Mouse (Mus musculus): Measurements from ENCODE around the gene Fadd. TPM values are rescaled to one million over a fixed set of nuclear protein-coding genes. Genes with fewer than 3 reads are reported as not detected.

The Fadd gene
- total RNA-seq (2017): 2.9 and 3.8 TPM in 2 replicates

DNA sequence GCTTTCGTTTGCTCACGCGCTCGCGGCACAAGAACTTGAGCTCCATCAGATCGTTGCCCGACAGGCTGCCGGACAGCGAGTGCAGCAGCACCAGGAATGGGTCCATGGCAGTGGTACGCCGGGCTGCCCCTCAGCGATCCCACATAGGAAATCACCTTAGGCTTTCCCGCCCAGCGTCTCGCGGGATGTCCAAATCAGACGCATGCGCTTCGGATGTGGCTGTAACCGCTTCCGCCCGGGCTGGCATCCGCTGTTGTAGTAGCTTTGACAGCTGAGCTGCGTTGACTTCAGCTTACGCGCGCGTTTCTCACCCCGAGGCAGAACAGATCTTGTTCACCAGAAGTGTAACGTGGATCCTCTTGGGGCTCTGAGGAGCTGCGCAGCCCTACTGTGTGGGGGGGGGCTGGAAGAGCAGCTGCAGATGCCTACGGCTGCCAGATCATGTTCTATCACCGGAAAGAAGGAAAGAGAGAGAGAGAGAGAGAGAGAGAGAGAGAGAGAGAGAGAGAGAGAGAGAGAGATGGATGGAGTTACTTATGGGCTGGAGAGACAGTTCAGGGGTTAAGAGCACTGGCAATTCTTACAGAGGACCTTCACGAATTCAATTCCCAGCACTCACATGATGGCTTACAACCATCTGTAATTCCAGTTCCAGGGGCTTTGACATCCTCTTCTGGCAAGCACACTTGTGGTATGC, at the start of gene Fadd:
Gene Fadd, minus strand, starts transcription at position 180 of the 697 bp plus-strand sequence.
- peak; percentile 70 for ATAC-seq (ENCODE audit: extremely low read depth, insufficient number of reproducible peaks, low FRiP score, poor library complexity, severe bottlenecking)

DNA sequence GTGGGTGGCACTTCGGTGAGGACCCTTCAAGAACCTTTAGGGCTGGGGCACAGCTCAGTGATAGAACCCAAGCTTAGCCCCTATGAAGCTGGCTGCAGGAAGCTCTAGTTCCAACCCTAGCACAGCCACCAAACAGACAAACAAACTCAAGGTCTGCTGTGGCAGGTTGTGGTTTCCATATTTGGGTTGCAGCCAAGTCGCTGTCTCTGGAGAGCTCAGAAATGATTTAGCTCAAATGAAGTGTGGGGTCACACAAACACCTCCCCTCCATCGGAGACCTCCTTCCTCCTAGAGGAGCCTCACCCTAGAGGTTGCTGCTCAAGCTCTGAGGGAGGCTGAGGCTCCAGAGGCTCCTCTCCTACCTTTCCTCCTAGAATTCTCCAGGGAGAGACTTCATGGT, 48.4 kb upstream of the Fadd start:
- ATAC-seq (ENCODE audit: extremely low read depth, insufficient number of reproducible peaks, low FRiP score, poor library complexity, severe bottlenecking): no peak

DNA sequence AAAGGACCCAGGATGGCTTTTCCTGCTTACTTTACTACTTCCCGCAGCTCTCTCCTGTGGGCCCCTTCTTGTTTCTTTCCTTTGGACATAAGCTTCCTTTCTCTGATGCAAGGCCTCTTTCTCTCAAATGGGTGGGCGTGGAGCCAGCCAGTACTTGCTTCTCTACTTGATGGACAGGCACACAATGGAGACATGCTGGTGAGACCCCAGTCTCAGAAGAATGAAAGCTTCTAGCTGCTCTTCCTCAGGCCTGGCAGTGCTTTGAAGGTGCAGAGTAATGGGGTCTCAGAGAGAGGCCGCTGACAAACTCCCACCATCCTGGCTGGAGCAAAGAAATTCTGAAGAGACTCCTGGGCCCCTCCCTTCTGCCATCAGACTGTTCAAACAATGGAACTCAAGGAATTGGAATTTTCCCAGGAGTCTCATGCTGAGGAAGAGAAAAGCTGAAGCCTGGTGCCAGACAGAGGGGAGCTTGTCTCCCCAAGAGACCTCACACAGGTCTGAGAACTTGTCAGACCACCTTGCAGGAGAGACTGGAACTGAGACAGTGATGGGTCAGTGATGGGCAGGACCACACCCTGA, 46.2 kb upstream of the Fadd start:
- no peak for ATAC-seq (ENCODE audit: extremely low read depth, insufficient number of reproducible peaks, low FRiP score, poor library complexity, severe bottlenecking)

DNA sequence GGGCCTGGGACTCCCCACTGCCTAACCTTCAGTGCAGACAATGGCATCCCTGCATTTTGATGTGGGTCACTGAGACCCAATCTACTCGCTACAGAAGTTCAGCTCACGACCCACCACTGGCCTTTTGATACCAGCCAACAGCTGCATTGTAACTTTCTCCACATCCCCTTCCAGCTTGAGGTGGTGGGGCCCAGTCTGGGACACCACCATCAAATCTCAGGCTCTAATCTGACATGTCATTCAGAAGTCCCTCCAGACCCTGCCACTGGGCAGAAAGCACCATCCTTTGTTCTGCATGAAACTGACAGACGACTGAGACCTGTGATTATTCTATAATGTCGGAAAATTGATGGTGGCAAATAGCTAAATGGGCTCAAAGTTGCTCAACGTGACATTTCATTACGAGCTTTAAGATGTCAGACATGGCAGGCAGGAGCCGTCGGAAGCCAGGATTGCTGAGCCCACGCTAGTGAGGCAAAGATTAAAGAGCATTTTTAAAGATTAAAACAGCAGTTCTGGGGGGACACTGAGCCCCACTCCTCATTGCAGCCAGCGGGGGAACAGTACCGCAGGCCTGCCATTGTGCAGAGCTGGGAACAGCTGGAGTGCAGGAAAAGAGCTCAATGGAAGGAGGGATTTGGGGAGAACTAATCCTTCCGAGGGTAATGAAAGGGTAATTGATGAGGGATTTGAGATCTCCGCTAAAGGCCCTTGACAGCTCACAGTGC, 45.5 kb upstream of the Fadd start:
- ATAC-seq (ENCODE audit: extremely low read depth, insufficient number of reproducible peaks, low FRiP score, poor library complexity, severe bottlenecking): no peak

DNA sequence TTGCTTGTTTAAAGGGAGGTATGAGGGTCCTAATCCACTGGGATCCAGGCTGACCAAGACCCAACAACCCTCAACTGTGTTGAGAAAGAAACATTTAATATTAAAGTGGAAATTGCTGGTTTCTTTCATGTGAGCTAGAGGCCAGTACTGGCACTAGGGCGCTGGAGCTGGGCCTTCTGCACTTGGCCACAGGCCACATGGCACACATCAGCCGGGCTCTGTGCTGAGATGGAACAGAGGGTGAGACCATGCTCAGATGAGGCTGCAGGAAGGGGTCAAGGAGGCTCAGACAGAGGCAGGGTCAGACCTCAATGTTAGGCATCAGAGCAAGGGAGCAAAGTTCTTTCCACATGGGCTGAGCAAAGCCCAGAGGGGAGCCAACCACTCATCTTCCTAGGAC, 43.8 kb upstream of the Fadd start:
- no peak for ATAC-seq (ENCODE audit: extremely low read depth, insufficient number of reproducible peaks, low FRiP score, poor library complexity, severe bottlenecking)

DNA sequence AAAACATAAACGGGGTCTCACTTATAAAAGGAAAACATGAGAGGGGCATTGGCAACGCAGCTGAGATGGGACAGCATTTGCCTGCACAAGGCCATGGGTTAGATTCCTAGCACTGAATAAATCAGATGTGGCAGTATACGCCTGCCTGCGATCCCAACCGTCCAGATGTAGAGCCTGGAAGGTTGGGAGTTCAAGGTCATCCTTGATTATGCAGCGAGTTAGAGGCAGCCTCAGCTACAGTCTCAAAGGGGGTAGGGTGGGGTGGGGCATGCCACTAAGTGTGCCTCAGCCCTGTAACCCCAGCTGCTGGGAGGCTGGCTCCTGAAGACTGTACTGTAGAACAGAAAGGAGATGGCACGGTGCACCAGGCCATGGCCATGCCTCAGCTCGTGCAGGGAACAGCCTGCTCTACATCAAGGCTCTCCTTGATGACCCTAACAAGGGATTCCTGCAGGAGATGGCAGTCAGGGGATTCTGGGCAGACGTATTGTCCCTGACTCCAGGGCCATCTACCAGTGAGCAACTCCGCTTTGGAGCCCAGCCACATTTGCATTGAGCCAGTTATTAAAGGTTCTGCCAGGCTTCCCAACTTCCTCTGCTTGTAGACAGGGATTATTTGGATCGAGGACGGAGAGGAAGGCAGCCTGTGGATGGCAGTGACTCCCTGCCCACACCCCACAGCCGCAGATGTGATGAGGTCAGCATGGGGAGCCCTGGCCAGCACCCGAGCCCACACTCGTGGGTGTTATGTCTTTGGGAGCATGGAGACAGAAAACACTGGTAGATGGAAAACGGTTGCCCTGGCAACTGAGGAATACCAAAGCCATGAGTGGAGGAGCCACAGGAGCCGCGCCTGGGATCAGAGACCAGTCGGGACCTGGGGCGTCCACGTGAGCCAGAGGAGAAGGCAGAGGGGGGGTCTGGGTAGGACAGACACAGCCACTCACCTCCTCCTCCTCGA, 38.7 kb upstream of the Fadd start:
- ATAC-seq (ENCODE audit: extremely low read depth, insufficient number of reproducible peaks, low FRiP score, poor library complexity, severe bottlenecking): no peak

DNA sequence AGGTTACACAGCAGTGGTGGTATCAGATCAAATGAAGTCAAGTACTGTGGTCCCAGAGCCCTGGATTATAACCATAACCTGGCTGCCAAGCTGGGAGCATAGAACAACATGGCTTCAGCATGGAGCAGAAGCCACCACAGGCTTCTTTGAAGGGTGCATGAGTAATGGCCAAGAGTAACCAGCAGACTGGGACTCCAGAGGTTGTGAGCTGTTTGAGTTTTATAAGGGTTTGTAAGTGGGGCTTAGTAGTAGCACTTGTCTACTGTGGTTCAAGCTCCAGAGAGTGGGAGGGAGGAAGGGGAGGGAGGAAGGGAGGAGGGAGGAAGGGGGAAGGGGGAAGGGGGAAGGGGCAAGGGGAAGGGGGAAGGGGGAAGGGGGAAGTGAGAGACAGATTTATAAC, 38.1 kb upstream of the Fadd start:
- no peak for ATAC-seq (ENCODE audit: extremely low read depth, insufficient number of reproducible peaks, low FRiP score, poor library complexity, severe bottlenecking)

DNA sequence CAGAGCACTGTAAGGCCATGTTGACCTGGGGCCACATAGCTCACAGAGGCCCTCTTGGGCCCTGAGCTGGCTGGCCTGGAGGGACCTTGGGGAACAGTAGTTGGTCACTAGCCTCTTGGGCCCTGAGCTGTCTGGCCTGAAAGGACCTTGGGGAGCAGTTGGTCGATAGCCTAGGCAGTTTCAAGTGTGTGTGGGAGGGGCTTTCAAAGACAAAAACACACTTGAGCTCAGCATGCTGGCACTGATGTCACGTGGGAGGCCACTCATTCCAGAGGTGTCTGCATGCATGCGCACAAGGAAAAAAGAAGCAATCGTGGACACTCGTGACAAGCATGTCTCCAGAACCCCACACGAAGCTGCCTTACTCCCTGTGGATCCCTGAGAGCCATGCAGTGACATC, 33.1 kb upstream of the Fadd start:
- ATAC-seq (ENCODE audit: extremely low read depth, insufficient number of reproducible peaks, low FRiP score, poor library complexity, severe bottlenecking): no peak

DNA sequence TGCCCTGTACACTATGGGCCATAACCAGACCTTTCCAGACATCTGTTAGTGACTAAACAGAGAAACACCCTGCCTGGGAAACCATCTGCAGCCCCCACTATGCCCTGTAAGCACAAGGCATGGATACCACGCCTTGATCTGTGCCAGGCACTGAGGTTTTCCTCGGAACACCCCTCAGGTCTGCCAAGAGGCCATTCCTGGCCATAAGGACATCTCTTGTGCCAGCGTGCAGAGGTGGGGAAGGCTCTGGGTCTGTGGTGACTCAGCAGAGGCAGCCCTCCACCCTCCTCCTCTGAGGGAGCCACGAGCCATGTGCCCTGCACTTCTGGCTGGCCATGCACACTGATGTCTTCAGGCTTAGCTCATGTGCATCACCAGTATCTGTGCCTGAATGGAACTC, 30.6 kb upstream of the Fadd start:
- no peak for ATAC-seq (ENCODE audit: extremely low read depth, insufficient number of reproducible peaks, low FRiP score, poor library complexity, severe bottlenecking)

DNA sequence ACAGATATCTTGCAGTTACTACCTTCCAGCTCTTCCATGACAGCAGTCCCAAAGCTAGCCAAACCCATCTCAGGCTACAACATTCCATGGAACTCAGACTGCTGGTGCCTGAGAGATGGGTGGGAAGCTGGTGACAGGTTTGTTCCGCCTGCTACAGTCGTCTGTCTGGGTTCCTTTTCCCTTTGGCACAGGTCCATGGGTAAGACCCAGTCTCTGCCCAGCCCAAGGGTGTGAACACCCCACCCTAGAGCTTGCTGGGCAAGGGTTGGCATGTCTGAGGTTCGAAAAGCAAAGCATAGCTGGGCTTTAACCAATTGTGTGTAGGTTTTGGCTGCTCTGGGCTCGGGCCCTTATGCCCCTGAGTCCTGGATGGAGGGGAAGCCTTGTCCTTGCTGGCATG, 30.1 kb upstream of the Fadd start:
- ATAC-seq (ENCODE audit: extremely low read depth, insufficient number of reproducible peaks, low FRiP score, poor library complexity, severe bottlenecking): no peak

DNA sequence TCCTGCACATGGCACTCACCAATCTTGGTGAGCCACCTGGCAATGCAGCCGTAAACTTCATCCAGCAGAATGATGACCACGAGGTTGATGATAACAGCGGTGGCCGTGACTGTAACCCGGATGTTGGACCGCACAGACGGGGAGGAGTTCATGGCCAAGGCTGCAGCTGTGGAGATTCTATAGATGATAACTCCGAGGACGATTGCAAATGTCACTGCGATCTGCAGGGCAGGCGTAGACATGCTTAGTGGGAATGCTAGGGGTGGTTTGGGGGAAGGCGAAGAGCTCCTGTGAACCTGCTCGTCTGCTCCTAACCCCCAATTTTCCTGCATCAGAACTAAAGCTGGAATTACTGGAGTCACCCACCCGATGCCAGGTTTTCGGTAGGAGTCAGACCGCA, 29.3 kb upstream of the Fadd start:
- no peak for ATAC-seq (ENCODE audit: extremely low read depth, insufficient number of reproducible peaks, low FRiP score, poor library complexity, severe bottlenecking)

DNA sequence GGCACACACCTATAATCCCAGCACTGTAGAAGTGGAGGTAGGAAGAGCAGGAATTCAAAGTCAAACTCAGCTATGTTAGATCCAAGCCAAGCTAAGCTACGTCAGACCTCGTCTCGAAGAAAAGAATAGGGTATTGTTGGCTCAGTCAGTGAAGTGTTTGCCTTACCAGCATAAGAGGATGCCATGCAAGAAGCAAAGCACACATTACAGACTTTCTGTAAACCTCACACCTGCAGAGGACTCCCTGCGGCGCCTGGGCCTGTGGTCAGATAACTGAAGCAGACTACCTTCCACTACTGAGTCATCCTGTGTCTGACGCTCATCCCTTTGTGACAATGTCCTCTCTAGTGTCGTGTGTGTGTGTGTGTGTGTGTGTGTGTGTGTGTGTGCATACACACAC, 27.3 kb upstream of the Fadd start:
- ATAC-seq (ENCODE audit: extremely low read depth, insufficient number of reproducible peaks, low FRiP score, poor library complexity, severe bottlenecking): no peak

DNA sequence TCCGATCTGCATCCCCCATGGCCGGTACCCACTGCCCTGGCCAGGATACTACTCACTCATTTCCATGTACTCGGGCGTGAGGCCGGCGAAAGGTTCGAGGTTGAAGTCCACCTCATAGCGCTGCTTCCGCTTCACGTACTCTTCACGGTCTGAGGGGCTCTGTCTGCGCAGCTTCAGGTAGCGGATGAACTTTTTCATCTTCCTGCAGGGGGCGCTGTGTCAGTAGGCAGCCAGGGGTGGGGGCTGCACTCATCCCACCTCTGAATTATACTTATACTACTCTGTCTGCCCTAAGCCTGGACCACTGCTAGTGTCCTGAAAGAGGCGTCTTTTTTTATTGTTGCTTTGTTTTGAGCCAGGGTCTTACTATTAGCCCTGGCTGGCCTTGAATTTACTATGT, 25.6 kb upstream of the Fadd start:
- ATAC-seq (ENCODE audit: extremely low read depth, insufficient number of reproducible peaks, low FRiP score, poor library complexity, severe bottlenecking): no peak

DNA sequence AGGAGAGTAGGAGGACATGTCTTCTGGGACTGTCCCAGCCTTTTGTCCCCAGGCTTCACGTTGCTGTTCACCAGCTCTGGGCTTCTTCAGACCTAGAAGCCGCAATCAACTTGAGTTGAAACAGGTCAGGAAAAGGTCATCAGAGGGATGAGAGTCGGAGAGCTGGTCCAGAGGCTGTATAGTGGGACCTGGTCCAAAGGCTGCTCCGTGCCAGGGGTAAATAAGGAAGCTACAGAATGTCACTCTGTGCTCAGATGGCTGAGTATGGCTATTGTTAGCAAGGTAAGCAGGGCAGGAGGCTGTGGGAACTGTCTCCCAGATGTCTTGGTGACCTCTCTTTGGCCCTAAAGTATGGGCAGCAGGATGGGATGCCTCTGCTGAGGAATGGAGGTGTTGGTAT, 22.5 kb upstream of the Fadd start:
- no peak for ATAC-seq (ENCODE audit: extremely low read depth, insufficient number of reproducible peaks, low FRiP score, poor library complexity, severe bottlenecking)

DNA sequence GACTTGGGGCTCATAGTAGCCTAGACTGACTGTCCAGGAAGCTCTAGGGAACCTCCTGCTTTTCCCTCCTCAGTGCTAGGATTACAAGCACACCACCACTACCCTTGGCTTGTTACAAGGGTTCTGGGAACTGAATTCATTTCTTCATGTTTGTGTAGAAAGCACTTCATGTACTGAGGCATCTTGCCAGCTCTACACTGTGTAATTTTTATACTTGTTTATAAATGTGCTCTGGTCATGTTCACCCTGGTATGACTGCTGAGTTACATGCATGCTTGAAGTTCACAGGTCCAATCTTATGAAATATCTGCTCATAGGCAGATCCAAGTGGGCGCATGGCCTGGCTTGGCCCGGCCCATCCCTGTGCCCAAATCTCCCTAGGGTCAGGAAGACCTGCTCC, 22.0 kb upstream of the Fadd start:
- no peak for ATAC-seq (ENCODE audit: extremely low read depth, insufficient number of reproducible peaks, low FRiP score, poor library complexity, severe bottlenecking)

DNA sequence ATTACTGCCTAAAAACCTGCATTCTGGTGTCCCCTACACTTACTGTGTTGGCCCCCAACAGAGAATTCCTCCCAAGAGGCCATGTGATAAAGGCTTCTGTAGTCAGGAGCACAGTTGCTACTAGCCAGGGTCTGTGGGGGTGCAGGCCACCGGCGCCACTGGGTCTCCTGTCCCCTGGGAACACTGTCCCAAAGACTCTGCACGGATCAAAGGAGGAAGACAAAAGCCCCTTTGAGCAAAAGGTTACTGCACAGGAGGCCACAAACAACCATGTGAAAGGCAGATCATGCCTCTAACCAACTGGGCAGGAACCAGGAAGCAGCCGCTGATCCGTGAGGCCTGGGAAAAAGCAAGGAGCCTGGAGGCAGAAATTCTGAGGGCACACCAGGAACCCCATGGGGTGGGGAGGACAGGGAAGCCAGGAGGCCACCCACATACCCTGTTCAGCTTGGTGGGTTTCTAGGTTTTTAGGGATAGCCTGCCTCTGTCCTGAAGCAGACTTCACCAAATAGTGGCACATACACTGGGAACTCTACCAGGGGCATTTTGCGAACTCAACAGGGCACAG, 18.2 kb upstream of the Fadd start:
- no peak for ATAC-seq (ENCODE audit: extremely low read depth, insufficient number of reproducible peaks, low FRiP score, poor library complexity, severe bottlenecking)

DNA sequence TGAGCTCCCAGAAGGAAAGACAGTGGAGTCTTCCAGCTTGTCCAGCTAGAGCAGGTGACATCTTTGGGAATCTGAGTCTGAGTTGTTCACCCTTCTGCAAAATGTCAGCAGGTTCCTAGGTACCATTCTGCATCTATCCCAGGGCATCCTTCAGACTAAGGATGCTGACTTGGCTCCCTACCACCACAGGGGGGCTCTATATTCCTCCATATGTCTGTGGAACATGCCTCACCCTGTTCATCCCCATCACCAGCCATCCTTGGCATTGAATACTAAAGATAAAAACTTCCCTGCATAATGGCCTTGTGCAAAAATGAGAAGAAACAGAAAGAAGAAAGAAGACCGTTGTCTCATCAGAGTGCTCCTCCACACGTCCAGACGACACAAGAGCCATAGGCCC, 7.2 kb upstream of the Fadd start:
- no peak for ATAC-seq (ENCODE audit: extremely low read depth, insufficient number of reproducible peaks, low FRiP score, poor library complexity, severe bottlenecking)

DNA sequence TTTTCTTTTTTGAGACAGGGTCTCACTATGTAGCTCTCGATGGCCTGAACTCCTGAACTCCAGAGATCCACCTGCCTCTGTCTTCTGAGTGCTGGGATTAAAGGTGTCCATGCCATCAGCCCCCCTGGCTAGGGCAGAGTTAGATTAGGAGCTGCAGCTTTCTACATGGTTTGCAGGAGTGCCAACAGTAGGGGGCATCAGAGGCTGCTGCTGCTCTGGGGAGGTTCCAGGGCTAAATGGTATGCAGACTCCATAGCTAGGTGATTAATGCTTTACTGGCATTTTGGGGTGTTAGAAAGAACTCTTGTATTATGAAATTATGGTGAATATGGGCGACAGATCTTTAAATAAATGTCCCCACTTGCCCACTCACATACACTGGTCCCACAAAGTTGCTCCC, 5.0 kb upstream of the Fadd start:
- no peak for ATAC-seq (ENCODE audit: extremely low read depth, insufficient number of reproducible peaks, low FRiP score, poor library complexity, severe bottlenecking)

DNA sequence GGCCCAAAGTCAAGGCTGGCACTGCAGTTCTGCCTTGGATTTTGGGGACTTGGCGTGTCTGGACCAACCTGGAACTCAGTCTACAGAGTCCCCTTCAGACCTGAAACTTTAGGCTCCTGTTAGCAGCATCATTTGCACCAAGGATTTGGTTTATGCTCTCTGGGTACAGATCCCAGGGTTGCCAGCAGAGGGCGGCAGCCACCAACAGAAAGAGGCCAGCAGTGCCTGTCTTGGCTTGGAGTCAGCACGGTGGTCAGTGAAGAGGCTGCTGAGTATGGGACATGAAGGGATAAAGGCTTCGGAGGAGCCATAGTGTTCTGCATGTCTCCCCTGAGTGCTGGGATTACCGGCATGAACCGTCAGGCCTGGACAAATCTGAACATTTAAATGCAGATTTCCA, 3.4 kb upstream of the Fadd start:
- no peak for ATAC-seq (ENCODE audit: extremely low read depth, insufficient number of reproducible peaks, low FRiP score, poor library complexity, severe bottlenecking)

Measured in neutrophil, adult 5-6 weeks (primary cell).